Mouse (Mus musculus): ENCODE results near the gene Gm6096. TPM values are rescaled to one million over a fixed set of nuclear protein-coding genes. Genes with fewer than 3 reads are reported as not detected.
A peak's percentile ranks its signal among the peaks of the same experiment; 100 is the strongest.

Gene Gm6096
- polyA plus RNA-seq, 1 experiment, result not detected

DNA sequence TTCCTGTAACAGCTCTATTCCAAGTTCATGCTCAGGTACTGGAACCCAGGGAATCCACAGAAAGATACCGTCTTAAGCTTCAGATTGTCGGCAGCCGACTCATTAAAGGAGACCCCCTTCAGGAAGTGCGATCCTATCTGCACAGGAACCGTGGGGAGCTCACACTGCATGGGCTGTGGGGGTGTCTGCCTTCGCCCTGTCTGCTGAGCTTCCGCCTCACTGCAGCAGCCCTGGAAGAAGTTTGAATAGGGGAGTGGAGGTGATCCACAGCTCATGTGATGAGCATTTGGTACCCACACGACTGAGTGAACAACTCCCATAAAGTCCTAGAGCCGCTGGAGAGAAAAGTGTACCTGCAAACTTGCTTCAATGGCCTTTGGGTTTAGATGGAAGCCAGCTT lies 6.4 kb downstream of the Gm6096 start:
- H3K27ac ChIP-seq (ENCODE audit: insufficient read depth, low read length), result 0 out of 2 replicates have a peak overlapping the region, but pooled peaks have one; percentile 22
- TF ChIP-seq POLR2A (IDR thresholded peaks at IDR 0.05; ENCODE audit: extremely low read depth, insufficient read depth, low read length), result no peak
- TF ChIP-seq CTCF (IDR thresholded peaks at IDR 0.05; ENCODE audit: extremely low read depth, insufficient read depth, low read length), result no peak
- H3K4me3 ChIP-seq (ENCODE audit: insufficient read depth, low read length), result no peak overlapping the region
- H3K4me1 ChIP-seq (ENCODE audit: control insufficient read depth, insufficient read depth, low read length), result no peaks in the 10 kb centered on the region

DNA sequence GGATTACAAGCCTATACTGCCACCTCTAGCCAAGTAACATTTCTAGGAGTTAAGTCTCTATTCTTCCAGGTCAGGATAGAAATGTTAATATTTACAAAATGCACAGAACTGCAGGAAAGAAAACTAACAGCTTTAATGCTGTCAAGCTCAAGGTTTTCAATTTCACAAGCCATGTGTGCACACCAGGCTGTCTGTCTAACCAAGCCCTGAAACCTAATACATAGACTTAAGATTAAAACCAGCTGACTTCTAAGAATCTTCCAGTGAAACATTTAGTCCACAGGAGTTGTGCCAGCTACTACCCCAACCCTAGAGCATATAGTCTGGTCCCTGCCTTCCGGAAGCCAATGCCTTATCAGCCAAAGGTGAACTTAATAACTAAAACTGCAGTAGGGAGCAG lies 7.6 kb downstream of the Gm6096 start:
- Histone ChIP-seq H3K4me3 (ENCODE audit: insufficient read depth, low read length) (no peak overlapping the region), H3K4me1 (ENCODE audit: control insufficient read depth, insufficient read depth, low read length) (no peaks in the 10 kb centered on the region), H3K27ac (ENCODE audit: insufficient read depth, low read length) (no peak overlapping the region)
- no peak for TF ChIP-seq CTCF (IDR thresholded peaks at IDR 0.05; ENCODE audit: extremely low read depth, insufficient read depth, low read length)
- TF ChIP-seq POLR2A (IDR thresholded peaks at IDR 0.05; ENCODE audit: extremely low read depth, insufficient read depth, low read length), result no peak

DNA sequence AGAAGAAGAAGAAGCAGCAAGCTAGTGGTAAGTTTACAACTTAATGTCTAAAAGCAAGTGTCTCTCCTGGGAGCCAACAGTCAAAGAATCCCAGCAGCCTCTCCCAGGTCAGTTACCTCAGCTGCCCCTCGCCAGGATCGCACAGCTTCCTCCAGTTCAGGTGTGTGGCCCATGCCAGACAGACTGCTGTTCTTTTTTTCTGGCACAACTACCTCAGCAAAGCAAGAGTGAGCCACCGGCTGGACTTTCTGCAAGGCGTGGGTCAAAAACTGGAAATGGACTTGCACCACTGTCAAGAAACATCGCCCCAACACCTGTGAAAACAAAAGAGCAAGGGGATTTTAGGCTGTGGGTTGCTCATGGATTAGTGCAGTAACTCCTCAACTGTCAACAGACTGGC lies 12.6 kb downstream of the Gm6096 start:
- H3K4me3 ChIP-seq (ENCODE audit: insufficient read depth, low read length), result no peak overlapping the region
- TF ChIP-seq CTCF (IDR thresholded peaks at IDR 0.05; ENCODE audit: extremely low read depth, insufficient read depth, low read length), result no peak
- TF ChIP-seq POLR2A (IDR thresholded peaks at IDR 0.05; ENCODE audit: extremely low read depth, insufficient read depth, low read length), result no peak
- no peaks in the 10 kb centered on the region; the same call in 1 of the 2 replicates for H3K4me1 ChIP-seq (ENCODE audit: control insufficient read depth, insufficient read depth, low read length)
- H3K27ac ChIP-seq (ENCODE audit: insufficient read depth, low read length), result no peak overlapping the region

DNA sequence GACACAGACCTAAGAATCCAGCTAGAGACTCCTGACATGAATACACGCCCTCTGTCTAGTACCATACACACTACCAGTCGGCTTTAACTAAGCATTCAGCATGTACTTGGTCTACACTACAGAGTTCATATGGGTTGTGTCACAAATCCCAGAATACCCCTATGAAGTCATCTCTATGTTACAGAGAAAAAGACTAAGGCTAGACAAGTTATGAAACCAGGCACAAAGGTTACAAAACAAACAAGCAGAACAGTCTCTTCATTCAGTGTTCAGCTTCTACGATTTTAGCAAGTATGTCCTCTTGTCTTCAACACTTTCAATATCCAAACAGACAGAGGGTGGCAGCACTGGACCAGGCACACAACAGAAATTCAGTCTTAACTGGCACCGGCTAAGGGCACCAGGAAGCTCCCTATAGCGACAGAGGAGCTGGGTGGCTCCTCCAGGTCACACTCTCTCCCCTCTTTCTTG lies 15.1 kb downstream of the Gm6096 start:
- Histone ChIP-seq H3K4me1 (ENCODE audit: control insufficient read depth, insufficient read depth, low read length) (peaks cover 3% of the 10 kb centered on the region; the same call in 1 of the 2 replicates), H3K4me3 (ENCODE audit: insufficient read depth, low read length) (no peak overlapping the region), H3K27ac (ENCODE audit: insufficient read depth, low read length) (no peak overlapping the region)
- TF ChIP-seq CTCF (IDR thresholded peaks at IDR 0.05; ENCODE audit: extremely low read depth, insufficient read depth, low read length) (peak; percentile 77), POLR2A (IDR thresholded peaks at IDR 0.05; ENCODE audit: extremely low read depth, insufficient read depth, low read length) (no peak)

DNA sequence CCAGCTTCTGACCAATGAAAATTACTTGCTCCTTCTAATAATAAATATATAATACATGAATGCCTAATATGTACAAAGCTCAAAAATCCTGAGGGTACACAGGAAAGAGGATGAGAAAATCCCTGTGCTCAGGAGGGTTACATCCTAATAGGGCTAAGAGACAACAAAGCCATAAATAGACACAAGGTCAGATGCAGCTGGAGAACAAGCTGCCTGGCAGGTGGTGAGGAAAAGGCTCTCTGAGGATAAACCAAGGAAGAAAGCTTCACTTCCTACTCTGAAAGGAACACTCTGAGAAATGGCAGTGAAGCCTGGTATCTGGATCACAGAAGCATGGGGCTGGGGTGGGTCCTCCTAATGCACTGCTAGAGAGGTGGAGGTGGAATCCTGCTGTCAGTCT lies 15.6 kb downstream of the Gm6096 start:
- TF ChIP-seq CTCF (IDR thresholded peaks at IDR 0.05; ENCODE audit: extremely low read depth, insufficient read depth, low read length), result no peak
- no peak for TF ChIP-seq POLR2A (IDR thresholded peaks at IDR 0.05; ENCODE audit: extremely low read depth, insufficient read depth, low read length)
- H3K4me1 ChIP-seq (ENCODE audit: control insufficient read depth, insufficient read depth, low read length), result peaks cover 3% of the 10 kb centered on the region; the same call in 1 of the 2 replicates
- no peak overlapping the region for H3K4me3 ChIP-seq (ENCODE audit: insufficient read depth, low read length)
- H3K27ac ChIP-seq (ENCODE audit: insufficient read depth, low read length), result peak overlapping the region; percentile 65; the same call in 1 of the 2 replicates

DNA sequence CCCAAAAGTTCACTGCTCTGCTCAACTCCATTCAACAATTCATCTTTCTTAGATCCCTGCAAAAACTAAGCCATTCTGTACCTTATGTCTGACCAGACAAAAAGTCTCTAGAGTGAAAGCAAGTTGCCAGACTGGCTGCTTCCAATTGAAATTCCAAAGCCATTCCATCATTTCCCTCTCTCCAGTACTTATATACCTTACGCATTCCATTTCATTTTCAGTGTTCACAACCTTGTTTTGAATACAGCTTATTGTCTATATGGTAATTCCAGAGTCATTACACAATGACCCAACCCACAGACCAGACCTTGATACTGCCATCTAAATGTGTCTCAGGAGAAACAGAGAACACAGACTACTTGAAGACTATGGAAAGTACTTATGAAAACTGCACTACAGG lies 17.6 kb downstream of the Gm6096 start:
- H3K27ac ChIP-seq (ENCODE audit: insufficient read depth, low read length), result peak overlapping the region; percentile 42; the same call in 1 of the 2 replicates
- H3K4me1 ChIP-seq (ENCODE audit: control insufficient read depth, insufficient read depth, low read length), result peaks cover 3% of the 10 kb centered on the region; the same call in 1 of the 2 replicates
- no peak for TF ChIP-seq CTCF (IDR thresholded peaks at IDR 0.05; ENCODE audit: extremely low read depth, insufficient read depth, low read length)
- TF ChIP-seq POLR2A (IDR thresholded peaks at IDR 0.05; ENCODE audit: extremely low read depth, insufficient read depth, low read length), result no peak
- H3K4me3 ChIP-seq (ENCODE audit: insufficient read depth, low read length), result no peak overlapping the region

DNA sequence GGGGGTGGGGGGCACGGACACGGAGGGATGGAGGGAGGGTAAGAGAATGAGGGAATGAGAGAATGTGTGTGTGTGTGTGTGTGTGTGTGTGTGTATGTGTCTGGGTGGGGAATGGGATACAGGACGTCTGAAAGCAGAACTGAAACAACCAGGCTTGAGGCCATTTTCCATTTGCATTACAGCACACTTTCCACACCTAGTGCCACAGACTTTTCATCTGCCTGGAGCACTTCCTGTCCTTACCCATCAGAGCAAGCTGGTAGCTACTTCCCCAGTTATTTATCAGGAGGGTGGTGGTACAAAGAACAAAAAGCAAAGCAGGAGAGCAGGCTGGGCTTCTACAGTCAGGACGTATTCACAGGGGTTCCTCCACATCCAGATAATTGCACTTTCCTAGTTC lies 21.6 kb downstream of the Gm6096 start:
- TF ChIP-seq POLR2A (IDR thresholded peaks at IDR 0.05; ENCODE audit: extremely low read depth, insufficient read depth, low read length), result no peak
- TF ChIP-seq CTCF (IDR thresholded peaks at IDR 0.05; ENCODE audit: extremely low read depth, insufficient read depth, low read length), result no peak
- H3K4me3 ChIP-seq (ENCODE audit: insufficient read depth, low read length), result no peak overlapping the region
- H3K27ac ChIP-seq (ENCODE audit: insufficient read depth, low read length), result no peak overlapping the region
- peaks cover 3% of the 10 kb centered on the region; the same call in 1 of the 2 replicates for H3K4me1 ChIP-seq (ENCODE audit: control insufficient read depth, insufficient read depth, low read length)

DNA sequence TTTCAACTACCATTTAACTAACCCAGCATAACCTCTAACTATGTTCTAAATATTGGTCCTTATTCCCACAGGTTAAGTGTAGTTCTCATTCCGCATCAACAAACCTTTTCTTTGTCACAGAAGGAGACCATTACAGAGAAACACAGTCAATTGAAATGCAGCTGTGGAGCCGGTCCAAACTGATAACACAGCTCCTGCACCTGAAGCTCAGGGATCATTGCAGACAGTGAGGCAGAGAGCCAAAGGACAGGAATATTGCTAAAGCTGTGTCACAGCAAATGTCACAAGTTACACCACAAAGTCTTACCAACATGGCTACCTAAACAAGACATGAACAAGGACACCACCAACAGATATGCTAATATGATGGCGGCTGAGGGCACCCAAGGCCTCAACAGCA lies 25.2 kb downstream of the Gm6096 start:
- no peak overlapping the region for H3K4me3 ChIP-seq (ENCODE audit: insufficient read depth, low read length)
- H3K27ac ChIP-seq (ENCODE audit: insufficient read depth, low read length), result no peak overlapping the region
- no peak for TF ChIP-seq POLR2A (IDR thresholded peaks at IDR 0.05; ENCODE audit: extremely low read depth, insufficient read depth, low read length)
- TF ChIP-seq CTCF (IDR thresholded peaks at IDR 0.05; ENCODE audit: extremely low read depth, insufficient read depth, low read length), result no peak
- H3K4me1 ChIP-seq (ENCODE audit: control insufficient read depth, insufficient read depth, low read length), result no peaks in the 10 kb centered on the region; the same call in 1 of the 2 replicates

DNA sequence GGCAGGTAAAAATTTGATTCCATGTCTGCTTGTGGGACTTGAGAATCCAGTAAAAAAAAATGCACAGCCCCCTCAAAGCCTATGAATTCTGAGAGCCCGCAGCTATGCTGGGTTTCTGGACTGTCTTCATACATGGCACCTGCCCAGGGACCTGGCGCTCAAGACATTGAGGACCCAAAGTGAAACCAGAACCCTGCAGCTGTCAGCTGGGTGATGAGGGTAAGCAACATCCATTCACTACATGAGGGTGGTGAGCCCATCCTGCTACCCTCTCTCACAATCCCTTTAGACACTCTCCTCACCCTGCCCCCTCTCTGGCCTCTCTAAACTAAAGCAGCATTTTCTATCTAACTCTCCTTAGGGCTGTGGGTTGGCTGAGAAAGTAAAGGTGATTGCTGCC lies 26.8 kb downstream of the Gm6096 start:
- TF ChIP-seq CTCF (IDR thresholded peaks at IDR 0.05; ENCODE audit: extremely low read depth, insufficient read depth, low read length), result no peak
- TF ChIP-seq POLR2A (IDR thresholded peaks at IDR 0.05; ENCODE audit: extremely low read depth, insufficient read depth, low read length), result no peak
- Histone ChIP-seq H3K27ac (ENCODE audit: insufficient read depth, low read length) (no peak overlapping the region), H3K4me3 (ENCODE audit: insufficient read depth, low read length) (no peak overlapping the region), H3K4me1 (ENCODE audit: control insufficient read depth, insufficient read depth, low read length) (no peaks in the 10 kb centered on the region; the same call in 1 of the 2 replicates)

DNA sequence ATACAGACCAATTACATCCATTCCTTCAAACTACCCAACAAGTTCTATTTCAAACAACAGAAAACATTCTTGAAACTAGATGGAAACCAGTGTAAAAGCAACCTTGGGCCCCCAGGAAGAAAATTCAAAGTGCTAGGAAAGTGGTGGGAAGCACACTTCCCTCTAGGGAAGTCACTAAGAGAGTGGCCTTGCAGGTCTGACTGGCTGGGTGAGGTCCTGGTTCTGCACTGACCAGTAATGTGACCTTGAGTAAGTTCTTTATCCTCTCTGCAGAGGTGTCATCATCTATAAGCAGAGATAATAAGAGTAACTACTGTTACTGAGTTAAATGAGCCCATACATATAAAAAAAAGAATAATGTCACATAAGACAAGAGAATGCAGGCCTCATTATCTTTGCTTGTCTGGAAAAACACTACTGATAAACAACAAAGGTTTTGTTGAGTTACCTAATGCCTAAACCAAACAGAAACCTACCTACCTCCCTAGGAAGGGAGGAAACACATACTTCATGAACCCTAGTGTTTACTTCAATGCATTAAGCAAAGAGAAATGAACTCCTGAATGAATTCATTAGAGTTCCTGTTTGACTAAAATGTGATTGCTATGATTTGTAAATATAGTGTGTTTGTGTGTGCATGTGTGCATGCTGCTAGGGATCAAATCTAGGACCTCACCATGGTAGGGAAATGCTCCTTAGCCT lies 39.8 kb downstream of the Gm6096 start:
- Histone ChIP-seq H3K27ac (ENCODE audit: insufficient read depth, low read length) (no peak overlapping the region), H3K4me1 (ENCODE audit: control insufficient read depth, insufficient read depth, low read length) (no peaks in the 10 kb centered on the region), H3K4me3 (ENCODE audit: insufficient read depth, low read length) (no peak overlapping the region)
- TF ChIP-seq POLR2A (IDR thresholded peaks at IDR 0.05; ENCODE audit: extremely low read depth, insufficient read depth, low read length) (no peak), CTCF (IDR thresholded peaks at IDR 0.05; ENCODE audit: extremely low read depth, insufficient read depth, low read length) (no peak)

All from cortical plate, adult 2 months (tissue).